Mouse (Mus musculus) embryonic fibroblast, embryonic 13.5 days (primary cell): ENCODE measurements at regions not wholly inside any gene's neighbourhood (a gene's known extent, or its start where the extent isn't known, plus 50 kb on each side); places are given as distances from the start of the nearest gene placed in this dataset.
"Not testable (repeated sequence)": the region's sequence is repeated elsewhere in the genome, so short reads cannot be mapped to it uniquely, and the experiment has no call there.

Experiments used
- H3K27ac ChIP-seq: 2 replicates; pipeline ENCODE4 v1.5.1; 2012; ENCODE audit warnings: low read length, control low read depth, inconsistent platforms; ENCODE audit not compliant: insufficient read depth
- H3K4me1 ChIP-seq: 2 replicates; pipeline ENCODE4 v1.6.1; 2011; ENCODE audit warnings: low read length; ENCODE audit not compliant: control insufficient read depth, insufficient read depth
- H3K4me3 ChIP-seq: 2 replicates; pipeline ENCODE4 v1.5.1; 2011; ENCODE audit warnings: mild to moderate bottlenecking, control low read depth, low read length; ENCODE audit not compliant: insufficient read depth
- CTCF ChIP-seq: IDR thresholded peaks from 2 replicates; pipeline ENCODE4 v1.5.1; 2011; ENCODE audit warnings: mild to moderate bottlenecking, control low read depth, low read length, moderate library complexity, borderline replicate concordance; ENCODE audit not compliant: insufficient read depth
- POLR2A ChIP-seq: IDR thresholded peaks from 2 replicates; pipeline ENCODE4 v1.6.1; 2011; ENCODE audit warnings: low read depth, mild to moderate bottlenecking, control low read depth, low read length, moderate library complexity

- H3K27ac ChIP-seq, result 0 out of 2 replicates have a peak overlapping the region, but pooled peaks have one; percentile 32
- TF ChIP-seq POLR2A (no peak), CTCF (no peak)
- no peaks in the 10 kb centered on the region for H3K4me1 ChIP-seq
- no peak overlapping the region for H3K4me3 ChIP-seq
Observed at GRCm38 (mm10) chr10:120284785-120285184, 57.9 kb downstream of the Llph start.

- no peak for TF ChIP-seq CTCF
- no peak for TF ChIP-seq POLR2A
- Histone ChIP-seq H3K4me3 (no peak overlapping the region), H3K4me1 (no peaks in the 10 kb centered on the region), H3K27ac (no peak overlapping the region)
Observed at GRCm38 (mm10) chr10:120291912-120292311, 65.0 kb downstream of the Llph start.

GRCm38 (mm10) chr10:120293381-120293780, 66.5 kb downstream of the Llph start:
- not testable (repeated sequence) for H3K4me1 ChIP-seq, H3K27ac ChIP-seq, H3K4me3 ChIP-seq

DNA sequence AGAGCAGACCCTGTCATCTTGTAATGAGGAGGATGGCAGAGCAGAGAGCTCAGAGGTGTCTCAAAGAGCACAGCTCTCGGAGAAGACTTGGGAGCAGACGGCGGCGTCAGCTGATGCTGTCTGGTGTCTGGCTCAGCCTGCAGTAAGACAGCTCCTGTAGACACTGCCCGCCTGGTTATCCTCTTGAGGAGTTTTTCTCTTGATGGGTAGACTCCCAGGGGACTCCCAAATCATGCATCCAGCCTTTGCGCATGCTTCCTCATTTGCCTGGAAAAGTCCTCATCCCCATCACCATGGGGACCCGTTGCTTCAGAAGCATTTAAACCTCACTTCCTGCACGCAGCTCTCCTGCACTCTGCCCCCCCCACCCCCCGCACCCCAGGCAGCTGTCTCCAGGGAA, 67.6 kb downstream of the Llph start:
- Histone ChIP-seq H3K27ac (no peak overlapping the region), H3K4me3 (no peak overlapping the region), H3K4me1 (no peaks in the 10 kb centered on the region)
- TF ChIP-seq POLR2A, result no peak
- no peak for TF ChIP-seq CTCF

DNA sequence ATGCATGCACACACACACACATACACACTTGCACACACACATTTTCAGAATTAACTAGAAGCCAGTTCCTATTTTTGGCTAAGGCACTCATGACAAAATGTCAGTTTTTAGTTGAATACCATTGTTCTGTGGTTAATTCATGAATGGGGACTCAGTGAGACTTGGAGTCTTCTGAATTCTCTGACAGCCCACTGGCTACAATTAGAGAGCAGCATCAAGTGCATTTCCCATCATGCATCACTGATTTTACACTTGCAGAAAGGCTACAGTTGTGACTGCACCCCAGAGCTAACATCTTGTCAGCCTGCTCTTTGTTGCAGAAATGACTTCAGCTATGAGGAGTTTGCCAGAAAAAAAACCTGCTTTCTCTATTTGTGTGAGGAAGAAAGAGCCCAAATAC, 70.4 kb downstream of the Llph start:
- H3K27ac ChIP-seq, result no peak overlapping the region
- TF ChIP-seq CTCF (no peak), POLR2A (no peak)

GRCm38 (mm10) chr10:120298293-120298927, 71.5 kb downstream of the Llph start:
- Histone ChIP-seq H3K4me3 (no peak overlapping the region), H3K27ac (no peak overlapping the region), H3K4me1 (no peaks in the 10 kb centered on the region)
- TF ChIP-seq POLR2A, result no peak
- no peak for TF ChIP-seq CTCF

More for the DNA sequence above, 70.4 kb downstream of the Llph start:
- no peak overlapping the region for H3K4me3 ChIP-seq
- H3K4me1 ChIP-seq, result no peaks in the 10 kb centered on the region

GRCm38 (mm10) chr10:120306010-120306409, 79.1 kb downstream of the Llph start:
- H3K4me3 ChIP-seq, result no peak overlapping the region
- H3K27ac ChIP-seq, result no peak overlapping the region
- TF ChIP-seq POLR2A, result no peak
- no peak for TF ChIP-seq CTCF
- peaks cover 2% of the 10 kb centered on the region; the same call in 1 of the 2 replicates for H3K4me1 ChIP-seq

GRCm38 (mm10) chr10:120308681-120309080, 81.8 kb downstream of the Llph start:
- H3K4me3 ChIP-seq, result no peak overlapping the region
- H3K4me1 ChIP-seq, result peaks cover 2% of the 10 kb centered on the region; the same call in 1 of the 2 replicates
- H3K27ac ChIP-seq, result peak overlapping the region; percentile 23; the same call in 1 of the 2 replicates
- TF ChIP-seq CTCF (no peak), POLR2A (no peak)
